Mouse (Mus musculus) embryonic facial prominence, embryonic 13.5 days (tissue): ENCODE measurements around the gene Ube2v1. TPM values are rescaled to one million over a fixed set of nuclear protein-coding genes. Genes with fewer than 3 reads are reported as not detected.

Source experiments
- ATAC-seq: fragments of 200-750 bp; cut with Nextera tagmentation; 2 replicates; pipeline ENCODE4 v1.8.0; 2017; ENCODE audit warnings: low read depth; ENCODE audit not compliant: insufficient number of reproducible peaks, insufficient read depth, low FRiP score, low TSS enrichment
- H3K27ac ChIP-seq: fragments of 300-500 bp; sonication (generic); 2 replicates; pipeline ENCODE4 v1.5.1; 2015; ENCODE audit warnings: moderate library complexity, mild to moderate bottlenecking, inconsistent platforms
- H3K27me3 ChIP-seq: fragments of 300-500 bp; sonication (generic); 2 replicates; pipeline ENCODE4 v1.6.1; 2015; ENCODE audit warnings: mild to moderate bottlenecking, inconsistent platforms
- H3K36me3 ChIP-seq: fragments of 300-500 bp; sonication (generic); 2 replicates; pipeline ENCODE4 v1.6.1; 2015; ENCODE audit warnings: mild to moderate bottlenecking, inconsistent platforms
- H3K4me1 ChIP-seq: fragments of 300-500 bp; sonication (generic); 2 replicates; pipeline ENCODE4 v1.6.1; 2015; ENCODE audit warnings: inconsistent platforms
- H3K4me2 ChIP-seq: fragments of 300-500 bp; sonication (generic); 2 replicates; pipeline ENCODE4 v1.6.1; 2015; ENCODE audit warnings: moderate library complexity, mild to moderate bottlenecking, inconsistent platforms
- H3K4me3 ChIP-seq: fragments of 300-500 bp; sonication (generic); 2 replicates; pipeline ENCODE4 v1.5.1; 2015; ENCODE audit warnings: mild to moderate bottlenecking, inconsistent platforms
- H3K9ac ChIP-seq: fragments of 300-500 bp; sonication (generic); 2 replicates; pipeline ENCODE4 v1.6.1; 2015; ENCODE audit warnings: mild to moderate bottlenecking, inconsistent platforms
- H3K9me3 ChIP-seq: fragments of 300-500 bp; sonication (generic); 2 replicates; pipeline ENCODE4 v1.6.1; 2016; ENCODE audit warnings: inconsistent platforms
- WGBS: fragments of 180-500 bp; shearing (Covaris S2); methylation state at CpG from one replicate; pipeline ENCODE4 v1.1.7; 2015; ENCODE audit warnings: mixed read lengths; 5-methylcytosine and 5-hydroxymethylcytosine counted together
- polyA plus RNA-seq: library from polyadenylated mRNA; unstranded; fragments of >200 nt; fragmentation: Nextera tagmentation; extraction: Ambion mirVana; gene quantifications from 2 replicates; pipeline ENCODE4 v1.2.1, GENCODE M21; 2015

Gene Ube2v1
- polyA plus RNA-seq, 1 experiment from 2014 or later: 262 TPM

- Histone ChIP-seq H3K4me2 (peak overlapping the region; percentile 54), H3K4me3 (peak overlapping the region; percentile 27), H3K27me3 (no peaks in the 10 kb centered on the region), H3K4me1 (peaks cover 89% of the 10 kb centered on the region), H3K36me3 (no peaks in the 10 kb centered on the region), H3K9me3 (no peaks in the 10 kb centered on the region), H3K27ac (peak overlapping the region; percentile 99), H3K9ac (peak overlapping the region; percentile 61)
- 16% methylated on average over 40 of the region's 40 CpGs for WGBS
- ATAC-seq: peak; percentile 85
Measured at GRCm38 (mm10) chr2:167597492-167598186, 34.3 kb downstream of the Ube2v1 start.

- 16% methylated on average over 27 of the region's 27 CpGs for WGBS
- no peak; the same call in none of the 2 replicates for ATAC-seq
- Histone ChIP-seq H3K27me3 (no peaks in the 10 kb centered on the region), H3K4me1 (peaks cover 82% of the 10 kb centered on the region), H3K4me2 (peak overlapping the region; percentile 54), H3K27ac (peak overlapping the region; percentile 99), H3K4me3 (peak overlapping the region; percentile 27), H3K36me3 (no peaks in the 10 kb centered on the region), H3K9me3 (no peaks in the 10 kb centered on the region), H3K9ac (peak overlapping the region; percentile 61)
Measured at GRCm38 (mm10) chr2:167596726-167597491, 35.0 kb downstream of the Ube2v1 start.

GRCm38 (mm10) chr2:167596262-167596661 lies 35.6 kb downstream of the Ube2v1 start:
- peak overlapping the region; percentile 99 for H3K27ac ChIP-seq
- H3K36me3 ChIP-seq: no peaks in the 10 kb centered on the region
- no peaks in the 10 kb centered on the region for H3K27me3 ChIP-seq
- H3K9me3 ChIP-seq: no peaks in the 10 kb centered on the region
- peaks cover 80% of the 10 kb centered on the region for H3K4me1 ChIP-seq
- ATAC-seq: no peak
- WGBS: 12% methylated on average over 4 of the region's 4 CpGs
- peak overlapping the region; percentile 39 for H3K4me2 ChIP-seq
- 0 out of 2 replicates have a peak overlapping the region, but pooled peaks have one; percentile 52 for H3K9ac ChIP-seq
- no peak overlapping the region for H3K4me3 ChIP-seq

- Histone ChIP-seq H3K4me2 (peak overlapping the region; percentile 39), H3K4me1 (peaks cover 75% of the 10 kb centered on the region), H3K27me3 (no peaks in the 10 kb centered on the region), H3K9me3 (no peaks in the 10 kb centered on the region), H3K9ac (peak overlapping the region; percentile 52; the same call in 1 of the 2 replicates), H3K36me3 (no peaks in the 10 kb centered on the region), H3K4me3 (no peak overlapping the region), H3K27ac (peak overlapping the region; percentile 99)
- 18% methylated on average over 14 of the region's 14 CpGs for WGBS
- no peak for ATAC-seq
Measured at GRCm38 (mm10) chr2:167595761-167596171, 36.1 kb downstream of the Ube2v1 start.

GRCm38 (mm10) chr2:167594444-167594934 lies 37.4 kb downstream of the Ube2v1 start:
- peak overlapping the region; percentile 99 for H3K27ac ChIP-seq
- no peak for ATAC-seq
- H3K4me2 ChIP-seq: peak overlapping the region; percentile 37
- no peaks in the 10 kb centered on the region for H3K9me3 ChIP-seq
- no peak overlapping the region for H3K4me3 ChIP-seq
- no peaks in the 10 kb centered on the region for H3K36me3 ChIP-seq
- H3K4me1 ChIP-seq: peaks cover 67% of the 10 kb centered on the region
- no peaks in the 10 kb centered on the region for H3K27me3 ChIP-seq
- 22% methylated on average over 10 of the region's 10 CpGs for WGBS
- 0 out of 2 replicates have a peak overlapping the region, but pooled peaks have one; percentile 36 for H3K9ac ChIP-seq

- WGBS: 66% methylated on average over 4 of the region's 4 CpGs
- ATAC-seq: no peak
- 0 out of 2 replicates have a peak overlapping the region, but pooled peaks have one; percentile 36 for H3K9ac ChIP-seq
- peak overlapping the region; percentile 99 for H3K27ac ChIP-seq
- no peaks in the 10 kb centered on the region for H3K9me3 ChIP-seq
- H3K4me3 ChIP-seq: no peak overlapping the region
- no peaks in the 10 kb centered on the region for H3K36me3 ChIP-seq
- H3K4me2 ChIP-seq: peak overlapping the region; percentile 37
- peaks cover 67% of the 10 kb centered on the region for H3K4me1 ChIP-seq
- H3K27me3 ChIP-seq: no peaks in the 10 kb centered on the region
Measured at GRCm38 (mm10) chr2:167593551-167594250, 38.2 kb downstream of the Ube2v1 start.

GRCm38 (mm10) chr2:167588774-167589577 lies 42.9 kb downstream of the Ube2v1 start:
- Histone ChIP-seq H3K4me3 (no peak overlapping the region), H3K27ac (peak overlapping the region; percentile 58; the same call in 1 of the 2 replicates), H3K4me1 (peaks cover 54% of the 10 kb centered on the region), H3K9me3 (no peaks in the 10 kb centered on the region), H3K9ac (peak overlapping the region; percentile 32; the same call in 1 of the 2 replicates), H3K36me3 (no peaks in the 10 kb centered on the region), H3K27me3 (no peaks in the 10 kb centered on the region), H3K4me2 (peak overlapping the region; percentile 23)
- WGBS: 19% methylated on average over 21 of the region's 21 CpGs
- no peak for ATAC-seq

GRCm38 (mm10) chr2:167586976-167587375 lies 44.9 kb downstream of the Ube2v1 start:
- Histone ChIP-seq H3K27ac (peak overlapping the region; percentile 66), H3K4me1 (peaks cover 63% of the 10 kb centered on the region), H3K9me3 (no peaks in the 10 kb centered on the region), H3K4me3 (no peak overlapping the region), H3K36me3 (no peaks in the 10 kb centered on the region), H3K27me3 (no peaks in the 10 kb centered on the region), H3K4me2 (no peak overlapping the region), H3K9ac (no peak overlapping the region)
- ATAC-seq: no peak
- 17% methylated on average over 9 of the region's 9 CpGs for WGBS

- Histone ChIP-seq H3K4me2 (no peak overlapping the region), H3K4me1 (peaks cover 64% of the 10 kb centered on the region), H3K9ac (peak overlapping the region; percentile 44; the same call in 1 of the 2 replicates), H3K4me3 (no peak overlapping the region), H3K27ac (peak overlapping the region; percentile 82), H3K9me3 (no peaks in the 10 kb centered on the region), H3K36me3 (no peaks in the 10 kb centered on the region), H3K27me3 (no peaks in the 10 kb centered on the region)
- 11% methylated on average over 8 of the region's 8 CpGs for WGBS
- no peak for ATAC-seq
Measured at GRCm38 (mm10) chr2:167586041-167586440, 45.9 kb downstream of the Ube2v1 start.

- Histone ChIP-seq H3K27me3 (no peaks in the 10 kb centered on the region), H3K36me3 (no peaks in the 10 kb centered on the region), H3K27ac (peak overlapping the region; percentile 82; the same call in 1 of the 2 replicates), H3K9ac (no peak overlapping the region), H3K4me2 (no peak overlapping the region), H3K9me3 (no peaks in the 10 kb centered on the region), H3K4me3 (no peak overlapping the region), H3K4me1 (peaks cover 62% of the 10 kb centered on the region)
- WGBS: 65% methylated on average over 2 of the region's 2 CpGs
- ATAC-seq: no peak
Measured at GRCm38 (mm10) chr2:167585273-167585672, 46.6 kb downstream of the Ube2v1 start.
